Mouse (Mus musculus) layer of hippocampus, postnatal 25 days (tissue): Measurements from ENCODE around the gene Mpst. TPM values are rescaled to one million over a fixed set of nuclear protein-coding genes. Genes with fewer than 3 reads are reported as not detected.
A peak's percentile ranks its signal among the peaks of the same experiment; 100 is the strongest.

Source experiments
- DNase-seq, 2 experiments: peaks; one replicate each; pipeline ENCODE4 v3.0.0; 2022; ENCODE audit warnings: mixed read lengths in 2 of 2, low spot score in 1 of 2; ENCODE audit errors: extremely low spot score in 1 of 2
- total RNA-seq, 2 experiments: library from RNA; stranded (reverse); gene quantifications; 2 replicates each; pipeline ENCODE4 v1.2.3; 2021

Gene Mpst
- total RNA-seq, 2 experiments from 2014 or later = 33.6 to 39.4 TPM

DNA sequence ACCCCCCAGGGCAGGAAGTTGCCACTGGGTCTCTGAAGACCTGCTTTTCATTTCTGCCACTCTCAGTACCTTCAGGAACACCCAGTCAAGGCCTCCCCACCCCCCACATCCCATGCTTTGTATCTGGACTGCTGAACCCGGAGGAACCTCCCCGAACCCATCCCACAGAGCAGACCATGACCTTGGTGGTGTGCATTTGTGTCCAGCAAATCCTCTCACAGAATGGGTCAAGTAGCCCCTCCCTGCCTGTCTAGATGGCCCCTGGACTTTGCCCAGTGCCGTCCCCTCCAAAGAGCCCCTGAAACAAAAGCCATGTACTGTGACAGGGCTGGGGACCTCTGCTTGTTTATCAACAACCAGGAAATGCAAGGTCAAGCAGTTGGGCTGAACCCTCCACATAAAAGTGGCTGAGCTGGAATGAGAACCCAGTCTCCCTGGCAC, 2.9 kb upstream of the Mpst start:
- no peak for DNase-seq

DNA sequence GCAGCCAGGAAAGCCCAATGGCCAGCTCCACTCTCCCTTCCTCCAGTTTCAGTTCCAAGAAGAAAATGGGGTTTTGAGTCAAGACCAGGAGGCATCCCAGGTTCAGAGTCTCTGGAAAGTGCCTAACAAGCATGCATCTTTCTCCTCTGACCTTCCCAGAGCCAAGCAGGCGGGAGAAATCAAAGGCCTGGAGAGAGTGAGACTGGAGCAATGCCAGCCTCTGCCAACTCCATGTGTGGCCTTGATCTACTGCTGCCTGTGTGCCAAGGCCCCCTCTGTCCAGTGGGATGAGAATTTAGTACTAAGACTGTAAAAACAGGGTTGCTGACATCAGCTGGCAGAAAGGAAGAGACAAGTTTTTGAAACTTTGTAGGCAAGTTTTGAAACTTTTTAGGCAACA, 2.3 kb upstream of the Mpst start:
- DNase-seq = no peak

- DNase-seq = no peak
These were observed 1.1 kb upstream of the Mpst start for GRCm38 (mm10) chr15:78405098-78405497.

DNA sequence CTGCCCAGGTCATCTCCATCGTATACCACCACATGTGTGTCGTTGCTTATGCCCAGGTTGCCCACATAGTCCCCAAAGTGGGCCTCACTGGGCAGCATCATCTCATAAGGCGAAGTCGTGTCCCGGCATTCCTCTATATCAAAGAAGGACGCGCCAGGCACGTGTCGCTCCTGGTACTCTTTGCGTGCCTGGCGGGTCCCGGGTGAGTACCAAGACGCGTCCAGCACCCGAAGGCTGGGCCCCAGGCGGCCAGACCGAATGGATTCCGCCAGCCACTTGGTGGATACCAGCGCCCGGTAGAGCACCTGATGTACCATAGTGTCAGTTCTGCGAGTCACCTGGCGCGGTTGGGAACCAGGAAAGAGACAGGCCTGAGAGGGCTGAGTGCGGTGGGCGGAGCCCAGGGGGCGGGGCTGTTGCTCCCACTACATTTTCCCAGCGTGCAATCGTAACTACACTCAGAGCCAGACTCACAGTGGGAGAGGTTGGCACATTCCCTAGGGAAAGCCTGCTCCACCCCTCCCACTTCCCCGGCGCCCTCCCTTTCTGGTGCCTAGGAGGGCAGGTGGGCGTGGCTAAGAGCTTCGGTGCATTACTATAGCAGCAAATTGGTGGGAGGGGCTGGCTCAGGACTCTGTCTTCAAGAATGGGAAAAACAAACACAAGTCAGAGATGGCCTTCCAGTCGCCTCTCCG, 552 bp upstream of the Mpst start, which contains the start of gene Tst:
Tst (minus strand) TSS at position 391 of the 695 bp plus-strand sequence.
- peak; percentile 68 to 70 for DNase-seq

- no peak for DNase-seq
These were observed 3.4 kb downstream of the Mpst start for GRCm38 (mm10) chr15:78409570-78410052.

- DNase-seq = no peak
These were observed 7.0 kb downstream of the Mpst start for GRCm38 (mm10) chr15:78413083-78413718.

DNA sequence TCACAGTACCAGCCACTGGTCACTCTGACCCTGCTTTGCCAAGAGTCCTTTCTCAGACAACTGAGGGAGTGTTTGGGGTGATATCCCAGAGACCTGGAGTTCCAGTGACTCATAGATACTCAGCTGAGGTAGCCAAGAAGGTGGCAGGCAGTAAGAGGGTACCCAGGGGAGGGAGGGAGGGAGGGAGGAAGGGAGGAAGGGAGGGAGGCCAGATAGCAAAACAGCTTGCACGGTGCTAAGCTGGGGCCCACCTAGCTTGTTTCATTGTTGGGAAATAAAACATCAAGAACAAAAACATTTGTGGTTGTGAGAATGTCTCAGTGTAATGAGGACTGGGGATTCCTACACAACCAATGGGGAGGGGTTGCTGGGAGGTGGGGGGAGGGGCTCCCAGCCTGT, 7.5 kb downstream of the Mpst start:
- DNase-seq = no peak

GRCm38 (mm10) chr15:78414157-78414556, 7.9 kb downstream of the Mpst start:
- DNase-seq = no peak

DNA sequence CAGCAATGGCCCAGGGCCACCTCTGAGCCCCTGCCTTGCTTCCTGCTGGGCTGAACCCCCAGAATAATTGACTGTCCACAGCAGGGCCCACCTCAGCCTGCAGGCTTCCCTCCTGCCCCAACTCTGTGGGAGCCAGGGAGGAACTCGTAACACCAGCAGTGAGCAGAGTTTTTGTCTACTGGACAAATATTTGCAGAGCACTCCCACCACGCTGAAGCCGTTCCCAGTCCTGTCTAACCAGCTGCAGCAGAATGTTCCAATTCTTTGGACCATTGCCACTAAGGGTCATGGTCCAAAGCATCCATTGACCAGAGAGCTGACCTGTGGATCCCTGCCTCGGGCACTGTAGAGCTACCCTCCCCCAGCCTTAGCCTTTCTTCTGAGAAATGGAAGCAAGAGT, 10.7 kb downstream of the Mpst start:
- DNase-seq = no peak

- DNase-seq = no peak
These were observed 14.2 kb downstream of the Mpst start for GRCm38 (mm10) chr15:78420395-78420794.

DNA sequence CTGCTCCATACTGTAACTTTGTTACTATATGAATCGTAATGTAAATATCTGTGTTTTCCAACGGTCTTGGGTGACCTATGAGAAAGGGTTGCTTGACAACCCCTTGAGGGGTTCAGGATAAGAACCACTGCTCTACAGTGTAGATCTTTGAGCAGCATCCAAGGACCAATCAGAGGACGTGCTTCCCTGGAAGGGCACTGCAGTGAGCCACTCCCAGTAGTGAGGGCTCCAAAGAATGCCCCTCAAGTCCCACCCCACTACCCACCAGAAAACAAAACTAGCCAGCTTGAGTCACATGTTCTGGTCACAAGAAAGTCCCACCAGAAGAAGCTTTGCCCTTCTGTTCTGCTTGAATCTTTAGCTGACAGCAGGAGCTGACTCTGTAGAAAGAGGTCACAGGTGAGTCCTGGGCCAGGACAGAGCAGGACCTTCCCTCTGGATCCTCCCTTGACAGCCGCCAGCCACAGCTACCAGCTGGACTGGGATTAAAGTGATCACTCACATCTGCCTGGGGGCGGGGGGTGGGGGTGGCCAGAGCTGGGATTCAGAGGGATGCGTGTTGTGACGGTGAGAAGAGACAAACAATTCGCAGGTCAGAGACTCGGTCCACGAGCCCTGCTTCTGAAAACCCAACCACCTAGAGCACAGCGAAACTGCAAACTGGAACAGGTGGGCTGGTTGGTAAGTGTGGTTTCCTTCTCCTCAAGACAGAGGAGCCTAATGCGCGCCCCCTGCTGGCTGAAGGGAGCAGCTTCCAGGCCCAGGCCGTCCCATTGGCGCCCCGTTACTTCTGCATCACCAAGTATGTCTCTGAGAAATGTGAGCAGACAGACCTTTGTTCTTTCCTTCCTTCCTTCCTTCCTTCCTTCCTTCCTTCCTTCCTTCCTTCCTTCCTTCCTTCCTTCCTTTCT, 16.1 kb downstream of the Mpst start:
- peak; percentile 78 to 92 for DNase-seq

DNA sequence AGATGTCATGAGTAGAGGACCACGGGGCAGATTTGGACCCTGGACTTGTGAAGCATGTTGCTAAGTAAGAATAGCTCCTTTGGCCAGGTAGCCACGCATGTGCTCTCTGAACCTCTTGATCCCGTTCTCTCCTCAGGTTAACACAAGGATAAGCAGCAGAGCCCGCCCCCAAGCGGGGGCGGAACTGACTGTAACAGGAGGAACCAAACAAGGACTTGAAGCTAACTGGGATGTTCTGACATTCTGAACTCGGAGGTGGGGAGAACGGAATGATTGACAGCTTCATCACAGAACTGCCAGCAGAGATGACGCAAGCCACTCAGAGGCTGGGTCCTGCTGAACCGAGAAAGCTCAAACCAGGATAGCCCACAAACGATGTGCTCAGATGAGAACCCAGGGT, 18.3 kb downstream of the Mpst start:
- DNase-seq = no peak

DNA sequence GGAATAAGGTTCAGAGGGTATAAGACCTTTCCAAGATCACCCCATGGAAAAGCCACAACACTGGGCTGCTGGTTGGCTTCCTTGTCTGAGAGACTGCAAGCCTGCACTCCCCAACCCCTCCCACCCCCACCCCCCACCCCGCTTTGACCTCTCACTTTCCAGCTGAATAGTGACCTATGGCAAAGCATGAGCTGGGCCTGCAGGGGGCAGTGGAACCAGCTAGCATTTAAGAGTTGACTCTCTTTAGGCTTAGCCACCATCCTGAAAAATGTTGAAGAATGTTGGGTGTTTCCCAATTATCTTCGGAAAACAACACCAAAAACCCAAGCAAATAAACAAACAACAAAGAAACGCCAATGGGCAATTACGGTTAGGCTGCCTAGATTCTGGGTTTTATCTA, 19.0 kb downstream of the Mpst start:
- DNase-seq = no peak

DNA sequence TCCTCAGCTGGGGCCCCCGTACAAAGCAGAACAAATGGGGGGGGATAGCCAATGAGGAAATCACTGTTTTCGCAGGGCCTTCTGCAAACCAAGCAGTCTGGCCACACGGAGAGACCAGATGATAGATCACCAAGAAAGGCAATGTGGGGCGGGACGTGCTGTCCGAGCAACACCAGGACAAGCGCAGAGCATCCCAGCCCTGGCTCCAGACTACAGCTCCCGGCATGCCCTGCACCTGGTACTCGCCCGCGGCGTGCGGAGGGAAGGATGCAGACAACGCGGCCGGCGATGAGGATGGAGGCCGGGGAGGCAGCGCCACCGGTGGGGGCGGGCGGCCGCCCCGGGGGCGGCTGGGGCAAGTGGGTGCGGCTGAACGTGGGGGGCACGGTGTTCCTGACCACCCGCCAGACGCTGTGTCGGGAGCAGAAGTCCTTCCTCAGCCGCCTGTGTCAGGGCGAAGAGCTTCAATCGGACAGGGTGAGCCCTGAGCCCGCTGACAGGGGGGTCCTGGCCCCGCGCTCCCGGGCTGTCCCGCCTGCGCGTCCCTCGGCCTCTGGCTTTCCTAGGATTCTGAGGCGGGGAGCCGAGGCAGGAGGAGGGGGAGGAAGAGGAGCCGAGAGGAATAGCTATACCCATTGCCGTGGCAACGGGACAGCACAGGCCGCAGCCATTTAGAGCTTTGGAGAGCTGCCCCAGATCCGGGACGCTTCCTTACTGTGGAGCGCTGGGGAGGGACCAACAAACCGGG, 22.3 kb downstream of the Mpst start, which contains the start of gene Kctd17:
Kctd17 (plus strand) TSS at position 174 of the 748 bp plus-strand sequence.
- peak; percentile 70 to 74 for DNase-seq

- DNase-seq = no peak
These were observed 22.9 kb downstream of the Mpst start for GRCm38 (mm10) chr15:78429139-78429459.

- no peak for DNase-seq
These were observed 23.8 kb downstream of the Mpst start for GRCm38 (mm10) chr15:78429871-78430622.

DNA sequence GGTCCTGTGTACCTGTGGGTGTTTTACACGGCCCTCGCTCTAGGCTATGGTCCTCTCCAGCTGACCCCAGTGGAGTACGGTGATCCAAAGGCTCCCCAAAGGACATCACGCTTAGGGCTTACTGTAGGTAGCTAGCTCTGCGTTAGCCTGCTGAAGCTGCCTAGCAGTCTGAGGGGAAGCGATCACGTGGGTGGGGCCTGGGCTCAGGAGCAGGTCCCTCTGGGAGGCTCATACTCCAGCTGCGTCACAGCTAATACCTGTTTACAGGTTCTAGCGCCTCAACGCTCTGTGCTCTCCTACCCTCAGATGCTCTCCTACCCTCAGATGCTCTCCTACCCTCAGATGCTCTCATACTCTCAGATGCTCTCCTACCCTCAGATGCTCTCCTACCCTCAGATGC, 24.7 kb downstream of the Mpst start:
- DNase-seq = no peak

DNA sequence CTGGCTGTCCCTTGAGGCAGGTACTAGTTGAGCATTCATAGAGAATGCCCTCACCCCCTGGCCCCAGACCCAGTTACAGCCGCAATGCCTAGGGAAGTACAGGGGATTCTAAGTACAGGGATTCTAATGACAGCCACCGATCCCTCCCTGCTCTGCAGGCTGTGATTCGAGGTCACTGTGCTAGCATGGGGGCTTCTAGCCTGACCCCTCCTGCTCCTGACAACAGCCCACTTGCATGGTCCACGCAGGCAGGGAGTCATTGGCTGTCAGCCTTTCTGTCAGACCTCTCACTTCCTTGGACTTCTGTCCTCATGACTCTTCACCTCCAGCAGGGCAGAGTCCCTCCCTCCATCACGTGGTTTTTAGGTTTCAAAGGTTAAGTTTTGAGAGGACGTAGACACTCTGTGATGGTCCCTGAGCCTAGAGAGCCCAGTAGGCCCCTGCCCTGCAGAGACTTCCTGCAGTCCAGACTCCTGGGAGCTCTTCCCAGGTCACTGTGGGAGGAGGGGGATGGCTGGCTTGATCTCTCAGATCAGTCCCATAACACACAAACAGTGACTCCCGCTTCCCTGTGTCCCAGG, 25.4 kb downstream of the Mpst start:
- no peak for DNase-seq

DNA sequence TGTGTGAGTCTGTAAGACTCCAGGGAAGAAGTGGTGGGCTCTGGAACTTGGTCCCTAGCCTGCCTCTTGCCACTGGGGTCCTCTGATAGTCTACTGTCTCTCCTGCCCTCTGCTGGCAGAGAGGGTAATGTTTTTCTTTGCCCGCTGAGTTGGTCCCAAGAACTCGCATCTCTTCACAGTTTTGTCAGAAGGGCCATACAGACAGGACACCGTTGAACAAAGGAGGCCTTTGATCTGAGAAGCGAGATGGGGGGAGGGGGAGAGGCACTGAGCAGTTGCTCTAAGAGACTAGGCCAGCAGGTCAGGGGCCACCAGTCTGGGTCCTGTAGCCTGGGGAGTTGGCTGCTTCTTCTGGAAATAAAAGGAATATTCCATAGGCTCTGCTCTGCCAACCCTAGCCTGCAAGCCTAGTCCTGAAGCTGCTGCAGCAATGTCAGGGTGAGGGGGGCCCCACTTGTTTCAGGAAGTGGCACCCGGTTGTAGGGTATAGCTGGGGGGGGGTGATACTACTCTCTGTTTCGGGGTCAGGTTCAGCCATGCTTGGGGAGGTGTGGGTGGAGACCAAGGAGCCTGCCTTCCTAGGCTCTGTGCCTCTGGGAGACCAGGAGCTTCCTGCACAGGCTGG, 28.8 kb downstream of the Mpst start:
- DNase-seq = peak; percentile 54 to 62
